Mouse (Mus musculus) CD4-positive naive resting alpha-beta T cell, adult 57 days (primary cell): ENCODE data around the gene Mia2. TPM values are rescaled to one million over a fixed set of nuclear protein-coding genes. Genes with fewer than 3 reads are reported as not detected.

Source experiments
- total RNA-seq: library from RNA; stranded (reverse); gene quantifications from one replicate; pipeline ENCODE4 v1.2.4, GENCODE M21; 2023

The Mia2 gene
- total RNA-seq, result 141 TPM

DNA sequence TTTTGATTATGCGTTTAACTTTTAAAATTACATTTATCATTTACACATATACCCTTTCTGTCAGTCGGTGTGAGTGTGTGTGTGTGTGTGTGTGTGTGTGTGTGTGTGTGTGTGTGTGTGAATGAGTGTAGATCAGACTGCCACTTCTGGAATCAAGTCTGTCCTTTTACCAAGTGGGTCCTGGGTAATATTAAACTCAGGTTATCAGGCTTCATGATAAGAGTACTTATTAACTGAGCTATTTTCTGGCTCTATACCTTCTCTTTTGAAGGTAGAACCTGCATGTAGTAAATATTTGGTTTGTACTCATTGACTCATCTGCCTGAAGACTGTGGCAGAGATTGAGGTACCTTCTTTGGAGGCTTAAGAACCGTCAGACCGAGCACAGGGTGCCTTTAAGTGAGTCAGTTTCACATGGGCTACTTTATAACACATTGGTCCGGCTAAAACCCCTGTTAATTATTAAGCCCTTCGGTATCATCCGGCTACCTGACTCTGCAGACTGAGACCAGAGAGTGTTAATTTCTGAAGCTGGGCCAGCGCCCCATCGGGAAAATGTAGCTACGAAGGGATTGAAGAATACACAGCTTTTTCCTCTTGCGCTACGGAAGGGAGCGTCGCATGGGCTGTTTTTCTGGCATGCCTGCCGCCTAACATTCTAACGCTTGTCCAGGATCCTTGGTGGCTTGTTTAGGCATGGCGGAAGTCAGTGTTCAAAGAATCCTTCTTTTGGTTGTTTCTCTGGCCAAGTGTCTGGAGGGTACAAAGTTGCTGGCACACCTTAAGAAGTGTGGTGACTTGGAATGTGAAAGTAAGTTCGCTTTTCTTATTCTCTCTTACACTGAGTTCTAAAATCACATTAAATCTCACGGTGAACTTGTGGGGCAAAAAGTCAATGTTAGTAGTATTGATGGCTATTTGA, at the start of gene Mia2:
Mia2 (plus strand) TSS at position 696 of the 922 bp plus-strand sequence.

DNA sequence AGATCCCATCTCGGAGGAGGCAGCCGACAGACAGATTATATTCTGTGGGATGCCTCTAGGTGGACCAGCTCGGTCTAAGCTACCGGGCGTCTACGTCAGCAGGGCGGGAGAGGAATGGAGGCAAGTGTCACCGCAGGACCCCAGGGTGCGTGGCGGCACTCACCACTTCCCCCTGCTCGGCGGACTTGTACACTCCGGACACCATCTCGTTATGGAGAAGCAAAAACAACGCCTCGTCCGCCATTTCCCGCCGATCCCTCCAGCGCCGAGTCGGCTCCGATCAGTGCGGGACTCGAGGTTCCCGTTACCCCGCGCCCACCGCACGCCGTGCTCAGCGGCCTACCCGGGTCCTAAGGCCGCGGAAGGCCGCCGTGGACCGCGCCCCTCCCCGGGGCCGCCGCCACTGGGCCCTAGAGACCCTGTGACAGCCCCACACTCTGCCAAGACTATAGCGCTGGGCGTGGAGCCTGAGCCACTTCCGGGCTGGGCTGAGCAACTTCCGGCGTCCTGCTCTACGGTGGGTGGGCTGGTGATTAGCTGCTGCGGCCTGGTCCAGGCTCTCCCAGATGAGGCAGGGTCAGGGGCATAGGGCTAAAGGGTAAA, 34.5 kb upstream of the Mia2 start, which contains the start of gene Trappc6b:
Trappc6b (minus strand) TSS at position 480 of the 603 bp plus-strand sequence.

DNA sequence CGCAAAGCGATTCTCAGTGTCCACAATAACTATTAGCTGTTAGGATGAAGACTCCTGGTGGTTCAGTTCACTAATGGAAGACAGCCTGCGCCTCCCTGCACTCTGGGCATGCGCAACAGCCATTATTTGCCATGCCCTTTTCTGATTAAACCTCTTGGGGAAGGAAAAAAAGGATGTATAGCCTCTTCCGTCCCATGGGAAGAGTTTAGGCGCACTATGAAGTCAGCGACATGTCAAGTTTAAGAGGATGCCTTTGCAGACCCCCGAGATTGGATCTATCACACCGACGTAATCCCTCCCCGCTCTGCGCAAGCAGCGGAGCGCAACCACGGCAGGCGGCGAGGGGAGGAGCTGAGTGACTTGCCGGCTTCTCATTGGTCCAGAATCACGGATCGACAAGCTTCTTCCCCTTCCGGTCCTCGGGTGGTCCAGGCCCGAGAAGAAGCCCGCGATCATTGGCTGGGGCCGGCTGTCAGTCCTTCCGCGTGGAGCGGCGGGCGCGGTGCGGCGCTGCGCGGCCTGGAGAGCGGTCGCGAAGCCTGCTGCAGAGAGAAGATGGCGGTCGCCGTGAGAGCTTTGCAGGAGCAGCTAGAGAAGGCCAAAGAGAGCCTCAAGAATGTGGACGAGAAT, 29.0 kb upstream of the Mia2 start, which contains the start of gene Pnn:
Pnn (plus strand) TSS at position 437 of the 630 bp plus-strand sequence.

DNA sequence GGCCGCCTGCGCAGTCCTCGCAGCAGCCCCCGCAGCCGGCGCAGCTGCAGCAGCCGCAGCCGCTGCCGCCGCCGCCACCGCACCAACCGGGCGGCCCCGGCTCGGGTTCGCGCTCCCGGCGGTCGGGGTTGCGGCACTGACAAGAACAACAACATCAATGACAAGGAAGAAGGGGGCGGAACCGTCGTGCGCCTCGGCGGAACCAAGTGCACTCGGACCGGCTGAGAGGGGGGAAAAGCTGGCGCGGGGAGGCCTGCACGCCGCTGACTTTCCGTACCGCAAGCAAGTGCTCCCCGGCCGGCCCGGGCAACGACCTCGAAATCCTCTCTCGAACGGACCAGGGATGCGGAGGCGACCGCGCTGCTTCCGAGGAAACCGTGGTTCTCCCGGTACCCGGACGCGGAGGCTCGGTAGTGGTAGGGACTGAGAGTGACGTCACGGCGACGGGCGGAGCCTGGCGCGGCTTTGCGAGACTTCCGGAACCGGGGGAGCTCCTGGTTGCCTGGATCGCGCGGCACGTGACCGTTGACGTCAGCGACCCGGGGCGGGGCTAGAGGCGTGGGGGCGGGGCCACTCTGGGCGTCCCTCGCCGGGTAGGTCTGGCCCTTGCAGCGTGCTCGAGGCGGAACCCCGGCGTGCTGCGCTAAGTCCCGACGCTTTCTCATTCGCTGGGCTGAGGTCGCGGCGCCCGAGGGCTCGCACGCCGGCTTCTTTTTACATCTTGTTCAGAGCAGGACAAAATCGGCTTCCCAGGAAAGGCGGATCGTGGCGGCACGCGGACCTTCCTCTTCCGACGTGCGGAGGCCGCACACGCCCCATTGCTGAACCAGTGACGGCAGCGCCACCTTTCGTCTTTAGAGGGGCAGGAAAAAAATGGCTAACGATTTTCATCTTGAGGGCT, 124.0 kb downstream of the Mia2 start, which contains the start of gene Fbxo33:
Fbxo33 (minus strand) TSS at position 401 of the 901 bp plus-strand sequence.

Other genes starting within 250 kb of the Mia2 start
- 23.5 TPM for gene Sec23a, start 83.8 kb upstream of the Mia2 start, total RNA-seq
- gene Gemin2, start 82.4 kb upstream of the Mia2 start, total RNA-seq, result 12.7 TPM
- gene Trappc6b, start 34.3 kb upstream of the Mia2 start, total RNA-seq, result 53.4 TPM
- 85.6 TPM for gene Pnn, start 28.9 kb upstream of the Mia2 start, total RNA-seq
- gene Fbxo33, start 123.9 kb downstream of the Mia2 start, total RNA-seq, result 76.6 TPM